In genomic region chr10:44069131-44069530, GRCm38 (mm10) we compare ENCODE assay signal across 9 mouse cellular contexts.
A peak's percentile ranks its signal among the peaks of the same experiment; 100 is the strongest.
DNase-seq lines count a peak whose midpoint lies in the region; ATAC-seq lines count a peak whose summit lies in the region.
"Had no signal": no experiment of that assay in that cellular context is flagged by ENCODE, and none has a peak within 500 bp of the region (broad histone marks: within the 10 kb centered on the region; RNA-seq: fewer than 3 reads in every experiment).

No protein-coding gene starts in this region.

- no peak overlapping the region; the same call in 1 of the 2 replicates for H3K4me2 ChIP-seq in liver, embryonic 15.5 days
- no peak overlapping the region for H3K4me2 ChIP-seq in heart, embryonic 11.5 days
- H3K4me2 ChIP-seq: hindbrain, embryonic 12.5 days had no signal

- no peaks in the 10 kb centered on the region for H3K36me3 ChIP-seq in liver, embryonic 15.5 days (replicated peaks)
- H3K36me3 ChIP-seq in heart, embryonic 11.5 days (ENCODE audit: control insufficient read depth, insufficient read depth, low read length): no peaks in the 10 kb centered on the region
- H3K36me3 ChIP-seq: hindbrain, embryonic 12.5 days had no signal

- peak; percentile 8 for DNase-seq in c-Kit-positive CD71-positive TER-119-negative erythroid progenitor cells, embryonic 14.5 days (ENCODE audit: low read depth)
- peak; percentile 21 to 69 for DNase-seq in spleen, postnatal 4 days (ENCODE audit: low spot score in 2 of 2)
- no peak for DNase-seq in right cerebral cortex, postnatal 36 days (ENCODE audit: low spot score in 2 of 2)
- no peak for DNase-seq in cerebellum, adult 18-20 months

- no peak overlapping the region for H3K27ac ChIP-seq in liver, embryonic 15.5 days (replicated peaks)
- H3K27ac ChIP-seq in heart, embryonic 11.5 days (ENCODE audit: low read depth, low read length): no peak overlapping the region
- H3K27ac ChIP-seq: hindbrain, embryonic 12.5 days had no signal

- H3K27me3 ChIP-seq in liver, embryonic 15.5 days: no peaks in the 10 kb centered on the region
- H3K27me3 ChIP-seq in heart, embryonic 11.5 days (ENCODE audit: control insufficient read depth, insufficient read depth, low read length): 0 out of 2 replicates have a peak, but pooled peaks cover 2% of the 10 kb centered on the region
- H3K27me3 ChIP-seq: hindbrain, embryonic 12.5 days had no signal

- H3K9me3 ChIP-seq in liver, embryonic 15.5 days (replicated peaks): no peaks in the 10 kb centered on the region
- no peaks in the 10 kb centered on the region for H3K9me3 ChIP-seq in heart, embryonic 11.5 days (replicated peaks; ENCODE audit: control insufficient read depth, low read length)
- H3K9me3 ChIP-seq: hindbrain, embryonic 12.5 days; megakaryocyte, embryonic 14.5 days had no signal

- H3K4me1 ChIP-seq in liver, embryonic 15.5 days (replicated peaks): peaks cover 9% of the 10 kb centered on the region
- no peaks in the 10 kb centered on the region for H3K4me1 ChIP-seq in heart, embryonic 11.5 days (ENCODE audit: control insufficient read depth, insufficient read depth, low read length)
- H3K4me1 ChIP-seq: hindbrain, embryonic 12.5 days had no signal

- no peak overlapping the region for H3K4me3 ChIP-seq in liver, embryonic 15.5 days (replicated peaks)
- no peak overlapping the region for H3K4me3 ChIP-seq in heart, embryonic 11.5 days (ENCODE audit: low read depth, low read length)
- H3K4me3 ChIP-seq: hindbrain, embryonic 12.5 days; megakaryocyte, embryonic 14.5 days had no signal

- peak; percentile 71 for ATAC-seq in CD4-positive, CD25-positive, alpha-beta regulatory T cell, adult 4 months
- ATAC-seq in liver, embryonic 15.5 days (ENCODE audit: insufficient read depth): peak; percentile 61
- no peak for ATAC-seq in heart, embryonic 11.5 days (replicated peaks; ENCODE audit: insufficient number of reproducible peaks, low FRiP score, low TSS enrichment)

- WGBS in liver, embryonic 15.5 days (ENCODE audit: insufficient replicate concordance): 19% methylated on average over 7 of the region's 7 CpGs
- WGBS in heart, embryonic 11.5 days (ENCODE audit: insufficient replicate concordance): 43% methylated on average over 7 of the region's 7 CpGs

- no peak overlapping the region for H3K9ac ChIP-seq in liver, embryonic 15.5 days
- H3K9ac ChIP-seq in heart, embryonic 11.5 days (ENCODE audit: low read depth, low read length): no peak overlapping the region
- H3K9ac ChIP-seq: hindbrain, embryonic 12.5 days had no signal

Comparison
In these comparisons a context has a peak if more than half of its experiments do, and no peak if none do; other contexts are left out.
1. DNase-seq: peak in c-Kit-positive CD71-positive TER-119-negative erythroid progenitor cells, embryonic 14.5 days (single experiment) and spleen, postnatal 4 days (2 of 2); none in right cerebral cortex, postnatal 36 days (0 of 2) and cerebellum, adult 18-20 months (0 of 2).